Mouse (Mus musculus) ES-E14 (cell line): ENCODE data around the gene Nfe2. TPM values are rescaled to one million over a fixed set of nuclear protein-coding genes. Genes with fewer than 3 reads are reported as not detected.
A peak's percentile ranks its signal among the peaks of the same experiment; 100 is the strongest.

Experiments used
- DNase-seq: peaks from one replicate; pipeline ENCODE4 v3.0.0-alpha.2; 2013; ENCODE audit warnings: low read depth, low spot score
- H3K27ac ChIP-seq: 2 replicates; pipeline ENCODE4 v1.5.1; 2012; ENCODE audit warnings: low read depth, mild to moderate bottlenecking, low read length, moderate library complexity, mixed read lengths; ENCODE audit not compliant: poor library complexity, insufficient read depth, severe bottlenecking
- H3K36me3 ChIP-seq: 2 replicates; pipeline ENCODE4 v1.6.1; 2012; ENCODE audit warnings: mild to moderate bottlenecking, low read length, moderate library complexity, mixed read lengths; ENCODE audit not compliant: control insufficient read depth, poor library complexity, insufficient read depth, severe bottlenecking
- H3K4me1 ChIP-seq, 2 experiments: fragments of 150-350 bp in 1 of 2; sonication (generic) in 1 of 2; 2 replicates each; pipeline ENCODE4 v1.6.1; 2012; ENCODE audit warnings: low read length in 2 of 2, mild to moderate bottlenecking in 1 of 2, mixed read lengths in 1 of 2; ENCODE audit not compliant: control insufficient read depth in 2 of 2, insufficient read depth in 2 of 2, poor library complexity in 1 of 2
- H3K4me3 ChIP-seq, 2 experiments: fragments of 150-350 bp in 1 of 2; sonication (generic) in 1 of 2; 2 replicates each; pipeline ENCODE4 v1.5.1; 2012; ENCODE audit warnings: low read length in 2 of 2, low read depth in 1 of 2, mild to moderate bottlenecking in 1 of 2, mixed read lengths in 1 of 2; ENCODE audit not compliant: insufficient read depth in 1 of 2, poor library complexity in 1 of 2, severe bottlenecking in 1 of 2
- H3K9ac ChIP-seq: 2 replicates; pipeline ENCODE4 v1.6.1; 2012; ENCODE audit warnings: low read depth, mild to moderate bottlenecking, low read length, mixed read lengths; ENCODE audit not compliant: poor library complexity, insufficient read depth, severe bottlenecking
- H3K9me3 ChIP-seq: fragments of 150-350 bp; sonication (generic); 2 replicates; pipeline ENCODE4 v1.6.1; 2012; ENCODE audit warnings: low read depth, mild to moderate bottlenecking, low read length; ENCODE audit not compliant: control insufficient read depth, insufficient read depth
- CHD2 ChIP-seq: IDR thresholded peaks from 2 replicates; pipeline ENCODE4 v1.6.1; 2014; ENCODE audit warnings: mild to moderate bottlenecking, low read depth, low read length, inconsistent platforms
- HCFC1 ChIP-seq: IDR thresholded peaks from 2 replicates; pipeline ENCODE4 v1.6.1; 2012; ENCODE audit warnings: low read length, inconsistent platforms, borderline replicate concordance; ENCODE audit not compliant: insufficient read depth
- MAFK ChIP-seq: IDR thresholded peaks from 2 replicates; pipeline ENCODE4 v1.6.1; 2014; ENCODE audit warnings: mild to moderate bottlenecking, low read depth, low read length, inconsistent platforms; ENCODE audit not compliant: insufficient read depth
- ZC3H11A ChIP-seq: IDR thresholded peaks from 2 replicates; pipeline ENCODE4 v1.6.1; 2012; ENCODE audit warnings: low read depth, mild to moderate bottlenecking, inconsistent platforms, low read length, borderline replicate concordance
- ZNF384 ChIP-seq: IDR thresholded peaks from 2 replicates; pipeline ENCODE4 v1.6.1; 2012; ENCODE audit warnings: low read depth, low read length, inconsistent platforms
- in situ Hi-C, 2 experiments: fragments of 600-800 bp; cut with MboI; formaldehyde crosslinking; loops; one replicate each; pipeline ENCODE4 v1.15.1; 2025; ENCODE audit warnings: low sequenced_read_pairs in 2 of 2, inconsistent platforms in 1 of 2; ENCODE audit not compliant: unreplicated experiment in 2 of 2
- total RNA-seq: library from RNA; depleted of rRNA; stranded (reverse); fragments of 300-350 nt; gene quantifications from 2 replicates; pipeline ENCODE4 v1.2.3, GENCODE M21; 2012; rRNA removed

Nfe2 gene
- total RNA-seq, 1 experiment: 0.49 TPM

GRCm38 (mm10) chr15:103214149-103214548, 44.1 kb downstream of the Nfe2 start:
- Histone ChIP-seq H3K9me3 (no peaks in the 10 kb centered on the region), H3K36me3 (peaks cover 23% of the 10 kb centered on the region), H3K4me3 (peak overlapping the region; percentile 47 to 53), H3K27ac (peak overlapping the region; percentile 90; the same call in 1 of the 2 replicates), H3K4me1 (peaks cover 9 to 10% of the 10 kb centered on the region in 2 experiments), H3K9ac (peak overlapping the region; percentile 67; the same call in 1 of the 2 replicates)
- no peak for DNase-seq
- in situ Hi-C loops: no loop called here
- TF ChIP-seq ZNF384 (no peak), ZC3H11A (no peak), CHD2 (no peak), MAFK (no peak), HCFC1 (no peak)

GRCm38 (mm10) chr15:103205156-103205555, 53.0 kb downstream of the Nfe2 start:
- H3K4me3 ChIP-seq: no peak overlapping the region
- TF ChIP-seq CHD2: no peak
- TF ChIP-seq MAFK: no peak
- TF ChIP-seq ZC3H11A: no peak
- no peak for TF ChIP-seq ZNF384
- TF ChIP-seq HCFC1: no peak
- DNase-seq: no peak
- H3K36me3 ChIP-seq: peaks cover 32% of the 10 kb centered on the region
- no peaks in the 10 kb centered on the region for H3K9me3 ChIP-seq
- in situ Hi-C loops: no loop called here
- H3K27ac ChIP-seq: no peak overlapping the region
- H3K4me1 ChIP-seq: peaks cover 0 to 4% of the 10 kb centered on the region in 2 experiments; a peak in 1 of 4 replicates
- no peak overlapping the region for H3K9ac ChIP-seq

GRCm38 (mm10) chr15:103202088-103202793, 56.0 kb downstream of the Nfe2 start:
- H3K9ac ChIP-seq: no peak overlapping the region
- peaks cover 34% of the 10 kb centered on the region for H3K36me3 ChIP-seq
- no peaks in the 10 kb centered on the region for H3K9me3 ChIP-seq
- no peak overlapping the region for H3K27ac ChIP-seq
- H3K4me3 ChIP-seq: no peak overlapping the region
- H3K4me1 ChIP-seq: 0 out of 4 replicates have a peak, but pooled peaks cover 0 to 2% of the 10 kb centered on the region in 2 experiments
- DNase-seq: no peak
- in situ Hi-C loops: no loop called here
- TF ChIP-seq HCFC1 (no peak), MAFK (no peak), ZNF384 (no peak), ZC3H11A (no peak), CHD2 (no peak)

Other genes with a start within 250 kb of the Nfe2 start
- gene Hoxc4, start 239.5 kb downstream of the Nfe2 start, total RNA-seq: 0.31 TPM in 1 of 2 replicates, not detected in the other
- 7.1 and 10.6 TPM in 2 replicates for gene Smug1, start 91.3 kb downstream of the Nfe2 start, total RNA-seq
- gene Cbx5, start 18.6 kb downstream of the Nfe2 start, total RNA-seq: 190 and 226 TPM in 2 replicates
- 321 and 519 TPM in 2 replicates for gene Hnrnpa1, start 18.0 kb downstream of the Nfe2 start, total RNA-seq
- 59.4 and 85.5 TPM in 2 replicates for gene Copz1, start 14.3 kb upstream of the Nfe2 start, total RNA-seq
- 0.40 and 0.48 TPM in 2 replicates for gene Gpr84, start 52.2 kb upstream of the Nfe2 start, total RNA-seq
- 2.7 and 5.9 TPM in 2 replicates for gene Zfp385a, start 81.7 kb upstream of the Nfe2 start, total RNA-seq
- gene Itga5, start 108.4 kb upstream of the Nfe2 start, total RNA-seq: 69.0 and 80.8 TPM in 2 replicates
- 3.4 and 4.9 TPM in 2 replicates for gene Gtsf1, start 172.1 kb upstream of the Nfe2 start, total RNA-seq
- not detected in 2 replicates for gene Gtsf2, start 190.1 kb upstream of the Nfe2 start, total RNA-seq
- gene Nckap1l, start 195.4 kb upstream of the Nfe2 start, total RNA-seq: 6.6 and 11.0 TPM in 2 replicates
- gene Pde1b, start 244.6 kb upstream of the Nfe2 start, total RNA-seq: 12.0 and 19.7 TPM in 2 replicates